Mouse (Mus musculus) E14TG2a.4 (cell line): ENCODE measurements around the gene Hoxd9.

Experiments used
- H3K27me3 ChIP-seq: 2 replicates; pipeline ENCODE4 v1.6.1; 2014; ENCODE audit warnings: low read length, control low read depth; ENCODE audit not compliant: insufficient read depth
- H3K36me3 ChIP-seq: 2 replicates; pipeline ENCODE4 v1.6.1; 2014; ENCODE audit warnings: low read length, control low read depth; ENCODE audit not compliant: insufficient read depth
- H3K4me1 ChIP-seq: replicated peaks from 2 replicates; pipeline ENCODE4 v1.6.1; 2014; ENCODE audit warnings: low read depth, low read length, control low read depth
- H3K4me3 ChIP-seq: replicated peaks from 2 replicates; pipeline ENCODE4 v1.5.1; 2014; ENCODE audit warnings: mild to moderate bottlenecking, low read length
- H3K9me3 ChIP-seq: 2 replicates; pipeline ENCODE4 v1.6.1; 2014; ENCODE audit warnings: low read length, control low read depth
- CTCF ChIP-seq: conservative IDR thresholded peaks from 2 replicates; pipeline ENCODE4 v1.5.1; 2014; ENCODE audit warnings: low read length
- NANOG ChIP-seq: IDR thresholded peaks from 2 replicates; pipeline ENCODE4 v1.6.1; 2014; ENCODE audit warnings: borderline replicate concordance, low read length, mixed read lengths
- POU5F1 ChIP-seq: IDR thresholded peaks from 2 replicates; pipeline ENCODE4 v1.6.1; 2014; ENCODE audit warnings: low read length, borderline replicate concordance

Gene Hoxd9

DNA sequence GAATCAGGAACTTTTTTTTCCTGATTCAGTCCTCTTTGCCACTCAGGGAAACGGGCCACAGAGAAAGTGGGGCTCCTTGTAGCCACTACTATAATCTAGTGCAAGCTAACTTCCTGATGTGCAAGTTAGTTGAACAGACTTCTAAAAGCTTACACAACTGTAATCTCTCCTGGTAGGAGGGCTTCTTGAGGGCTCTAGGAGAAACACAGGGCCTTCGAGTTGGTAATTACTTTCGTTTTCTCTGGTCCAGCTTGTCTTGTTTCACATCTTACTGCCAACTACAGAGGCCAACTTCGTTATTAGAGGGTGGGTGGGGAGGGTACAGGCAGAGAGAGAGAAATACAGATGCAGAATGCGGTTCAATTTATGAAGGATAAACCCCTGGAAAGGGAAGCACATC is 25.7 kb upstream of the Hoxd9 start:
- TF ChIP-seq POU5F1 (no peak), CTCF (no peak), NANOG (no peak)
- Histone ChIP-seq H3K4me1 (peaks cover 48% of the 10 kb centered on the region), H3K36me3 (no peaks in the 10 kb centered on the region), H3K4me3 (no peak overlapping the region), H3K27me3 (peaks cover 94% of the 10 kb centered on the region), H3K9me3 (peaks cover 17% of the 10 kb centered on the region)

DNA sequence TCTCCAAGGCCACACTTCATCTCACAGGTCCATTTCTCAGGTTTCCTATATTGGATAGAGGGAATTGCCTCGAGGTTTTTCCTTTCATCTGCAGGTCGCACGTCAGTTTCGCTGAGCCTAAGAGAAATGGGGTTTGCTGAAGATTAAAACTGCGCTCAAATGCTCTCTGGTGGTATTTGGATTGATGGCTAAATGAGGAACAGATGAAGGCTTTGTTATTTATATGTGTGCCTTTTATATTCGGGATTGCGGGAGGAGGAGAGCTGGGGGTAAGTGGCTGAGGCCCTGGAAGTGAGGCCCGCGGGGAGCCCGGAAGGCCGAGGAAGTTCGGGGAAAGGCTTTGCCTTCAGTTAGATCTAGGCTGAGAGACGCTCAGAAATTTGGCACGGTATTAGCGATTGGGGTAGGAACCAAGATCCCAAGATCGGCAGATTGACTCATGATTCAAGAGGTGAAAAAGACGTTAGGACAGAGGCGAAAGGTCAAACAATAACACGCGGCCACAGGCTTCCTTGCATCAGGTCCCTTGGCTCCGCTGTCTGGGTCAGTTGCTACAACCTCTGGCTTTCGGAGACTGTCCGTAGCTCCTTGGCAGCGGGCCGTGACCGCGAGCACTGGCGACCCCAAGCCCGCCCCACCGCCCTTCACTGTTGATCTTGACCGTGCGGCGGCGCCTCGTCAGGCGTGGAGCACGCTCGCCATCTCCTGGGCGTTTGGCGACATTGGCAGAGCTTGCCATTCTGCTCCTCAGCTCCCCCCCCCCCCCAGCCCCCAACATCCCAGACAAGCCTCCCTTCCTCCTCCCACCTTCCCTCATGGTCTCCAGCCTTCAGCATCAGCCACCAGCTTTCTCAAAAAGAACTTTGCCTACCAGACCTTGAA is 24.8 kb upstream of the Hoxd9 start:
- Histone ChIP-seq H3K27me3 (peaks cover 94% of the 10 kb centered on the region), H3K4me1 (peaks cover 41% of the 10 kb centered on the region)
- peak; percentile 94 for TF ChIP-seq NANOG
- TF ChIP-seq CTCF, result no peak; the same call in 1 of the 2 replicates

DNA sequence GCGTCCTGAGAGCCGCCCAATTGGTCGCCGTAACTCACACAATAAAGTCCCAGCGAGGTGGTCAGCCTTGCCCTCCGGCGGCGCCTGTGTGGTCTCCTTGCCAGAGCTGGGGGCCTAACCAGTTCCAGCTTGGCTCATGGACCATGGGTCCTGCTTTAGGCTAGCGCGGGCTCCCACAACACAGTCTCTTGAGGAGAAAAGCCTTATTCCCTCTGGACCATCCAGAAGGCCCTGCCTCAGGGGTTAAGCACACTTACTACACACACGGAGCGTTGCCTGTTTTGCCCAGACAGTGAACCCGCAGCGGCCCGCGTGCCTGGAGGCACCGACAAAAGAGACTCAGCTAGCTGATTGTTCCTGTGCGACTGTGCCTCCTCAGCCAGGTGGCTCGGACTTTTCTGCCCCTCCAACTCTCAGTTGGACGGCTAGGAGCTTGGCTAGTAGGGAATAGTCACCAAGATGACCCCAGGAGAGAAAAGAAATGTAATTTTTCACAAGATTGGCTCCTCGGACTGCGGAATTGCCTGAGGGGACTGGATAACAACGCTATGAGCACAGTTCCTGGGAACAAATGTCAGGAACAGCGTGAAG is 23.6 kb upstream of the Hoxd9 start:
- Histone ChIP-seq H3K4me3 (no peak overlapping the region), H3K27me3 (peaks cover 98% of the 10 kb centered on the region), H3K9me3 (peaks cover 17% of the 10 kb centered on the region), H3K4me1 (peaks cover 44% of the 10 kb centered on the region), H3K36me3 (no peaks in the 10 kb centered on the region)
- no peak for TF ChIP-seq NANOG
- TF ChIP-seq POU5F1, result no peak
- TF ChIP-seq CTCF, result no peak

More for the DNA sequence above, 24.8 kb upstream of the Hoxd9 start:
- Histone ChIP-seq H3K9me3 (peaks cover 17% of the 10 kb centered on the region), H3K36me3 (no peaks in the 10 kb centered on the region), H3K4me3 (peak overlapping the region; percentile 64)

DNA sequence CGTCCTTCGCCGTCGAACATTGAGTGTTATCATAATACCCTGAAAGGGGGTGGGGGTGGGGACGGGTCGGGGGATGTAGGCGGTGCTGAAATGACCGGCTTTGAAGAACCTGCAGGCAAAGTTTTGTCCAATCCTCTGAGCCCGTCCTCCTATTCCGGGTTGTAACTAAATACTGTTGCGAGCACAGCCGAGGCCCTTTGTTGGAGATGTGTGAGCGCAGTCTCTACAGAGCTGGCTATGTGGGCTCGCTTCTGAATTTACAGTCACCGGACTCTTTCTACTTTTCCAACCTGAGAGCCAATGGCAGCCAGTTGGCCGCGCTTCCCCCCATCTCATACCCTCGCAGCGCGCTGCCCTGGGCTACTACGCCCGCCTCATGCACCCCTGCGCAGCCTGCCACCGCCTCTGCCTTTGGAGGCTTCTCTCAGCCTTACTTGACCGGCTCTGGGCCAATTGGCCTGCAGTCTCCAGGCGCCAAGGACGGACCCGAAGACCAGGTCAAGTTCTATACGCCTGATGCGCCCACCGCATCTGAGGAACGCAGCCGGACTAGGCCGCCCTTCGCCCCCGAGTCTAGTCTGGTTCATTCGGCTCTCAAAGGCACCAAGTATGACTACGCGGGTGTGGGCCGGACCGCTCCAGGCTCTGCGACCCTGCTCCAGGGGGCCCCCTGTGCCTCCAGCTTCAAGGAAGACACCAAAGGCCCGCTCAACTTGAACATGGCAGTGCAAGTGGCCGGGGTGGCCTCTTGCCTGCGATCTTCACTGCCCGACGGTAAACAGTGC is 22.5 kb upstream of the Hoxd9 start, which contains the start of gene Hoxd12:
Gene Hoxd12 (plus strand): TSS at position 133 of the 785 bp plus-strand sequence.
- Histone ChIP-seq H3K9me3 (peaks cover 17% of the 10 kb centered on the region), H3K27me3 (peaks cover 98% of the 10 kb centered on the region), H3K4me1 (peaks cover 46% of the 10 kb centered on the region), H3K36me3 (no peaks in the 10 kb centered on the region), H3K4me3 (peak within 1 kb of the TSS; percentile 54)
- TF ChIP-seq NANOG, result no peak
- TF ChIP-seq CTCF, result no peak
- TF ChIP-seq POU5F1, result no peak

DNA sequence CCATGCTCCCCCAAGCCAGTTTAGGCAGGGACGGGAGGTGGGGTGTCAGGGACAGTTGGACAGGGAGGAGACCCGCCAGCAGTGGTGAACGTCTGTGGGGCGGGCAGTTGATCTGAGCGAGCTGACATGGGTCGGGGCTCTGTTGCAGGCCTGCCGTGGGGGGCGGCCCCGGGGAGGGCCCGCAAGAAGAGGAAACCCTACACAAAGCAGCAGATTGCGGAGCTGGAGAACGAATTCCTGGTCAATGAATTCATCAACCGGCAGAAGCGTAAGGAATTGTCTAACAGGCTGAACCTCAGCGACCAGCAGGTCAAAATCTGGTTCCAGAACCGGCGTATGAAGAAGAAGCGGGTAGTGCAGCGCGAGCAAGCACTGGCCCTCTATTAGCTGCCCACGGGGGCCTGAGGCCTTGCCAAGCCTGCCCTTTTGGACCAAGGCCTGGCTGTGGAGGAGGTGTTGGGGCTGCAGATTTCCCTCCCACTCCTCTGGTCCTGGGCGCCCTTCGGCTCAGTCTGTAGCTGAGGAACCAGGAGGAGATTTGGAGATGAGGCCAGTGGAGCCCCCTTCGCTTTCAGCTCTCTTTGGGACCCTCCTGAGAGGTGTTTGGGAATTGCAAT is 21.8 kb upstream of the Hoxd9 start:
- TF ChIP-seq NANOG, result no peak
- TF ChIP-seq POU5F1, result no peak
- no peak for TF ChIP-seq CTCF
- H3K27me3 ChIP-seq, result peaks cover 99% of the 10 kb centered on the region
- H3K36me3 ChIP-seq, result no peaks in the 10 kb centered on the region
- peaks cover 17% of the 10 kb centered on the region for H3K9me3 ChIP-seq
- H3K4me3 ChIP-seq, result peak overlapping the region; percentile 54
- H3K4me1 ChIP-seq, result peaks cover 52% of the 10 kb centered on the region

DNA sequence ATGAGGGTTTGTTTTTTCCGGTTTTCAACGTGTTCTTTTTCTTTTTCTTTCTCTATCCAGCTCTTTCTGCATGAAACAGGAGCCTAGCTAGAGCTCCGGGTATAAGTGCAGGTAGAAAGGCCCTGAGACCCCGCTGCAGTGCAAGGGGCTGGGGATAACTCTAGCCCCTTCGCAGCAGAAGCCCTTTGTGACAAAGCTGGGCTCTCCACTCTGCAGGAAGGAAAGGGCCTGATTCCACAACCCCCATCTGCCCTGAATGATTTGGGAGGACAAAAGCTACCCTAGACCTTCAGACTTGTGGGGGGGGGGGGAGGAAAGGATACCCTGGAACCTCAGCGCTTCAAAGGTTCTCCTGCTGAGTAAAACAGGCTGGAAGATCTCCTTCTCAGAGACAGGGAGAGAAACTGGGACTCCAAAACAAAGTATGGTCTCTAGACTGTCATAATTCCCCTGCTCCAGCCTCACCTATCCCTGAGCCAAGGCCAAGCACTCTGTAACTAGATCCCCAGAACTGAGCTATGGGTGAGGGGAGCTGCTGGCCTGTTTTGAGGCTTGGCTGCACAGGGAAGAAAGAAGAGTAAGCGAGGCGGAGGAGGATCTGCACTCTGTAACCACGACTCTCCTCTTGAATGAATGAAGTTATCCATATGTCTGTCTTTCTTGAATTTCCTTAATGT is 21.0 kb upstream of the Hoxd9 start:
- H3K4me3 ChIP-seq, result no peak overlapping the region
- no peaks in the 10 kb centered on the region for H3K36me3 ChIP-seq
- peaks cover 99% of the 10 kb centered on the region for H3K27me3 ChIP-seq
- peaks cover 17% of the 10 kb centered on the region for H3K9me3 ChIP-seq
- H3K4me1 ChIP-seq, result peaks cover 58% of the 10 kb centered on the region
- TF ChIP-seq NANOG (no peak), CTCF (no peak), POU5F1 (no peak)

DNA sequence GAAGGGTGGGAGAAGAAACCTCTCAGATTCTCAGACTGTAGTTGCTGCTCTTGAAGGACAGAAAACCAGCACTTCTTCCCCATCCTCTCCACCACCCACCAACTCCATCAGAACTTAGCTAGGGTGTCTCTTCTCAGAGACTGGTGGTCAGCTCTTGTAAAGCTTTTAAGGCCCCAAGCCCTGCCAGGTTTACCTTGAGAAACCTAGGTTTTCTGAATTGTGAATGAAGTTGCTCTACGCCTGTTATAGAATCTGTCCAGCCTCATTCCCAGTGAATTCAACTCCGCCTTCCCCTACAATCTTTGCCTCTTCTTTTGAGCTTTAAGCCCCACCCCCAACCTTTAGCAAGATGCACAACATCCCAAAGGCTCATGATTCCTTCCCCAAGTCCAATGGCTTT is 20.4 kb upstream of the Hoxd9 start:
- no peak for TF ChIP-seq CTCF

More for the DNA sequence above, 20.4 kb upstream of the Hoxd9 start:
- H3K4me3 ChIP-seq, result no peak overlapping the region
- H3K4me1 ChIP-seq, result peaks cover 55% of the 10 kb centered on the region
- H3K36me3 ChIP-seq, result no peaks in the 10 kb centered on the region
- H3K9me3 ChIP-seq, result peaks cover 17% of the 10 kb centered on the region
- H3K27me3 ChIP-seq, result peaks cover 99% of the 10 kb centered on the region
